Mouse (Mus musculus) myocyte (in vitro differentiated cells): Measurements from ENCODE around the gene Tceal6. TPM values are rescaled to one million over a fixed set of nuclear protein-coding genes. Genes with fewer than 3 reads are reported as not detected.
"Not testable (repeated sequence)": the region's sequence is repeated elsewhere in the genome, so short reads cannot be mapped to it uniquely, and the experiment has no call there.

Experiments
- H3K27me3 ChIP-seq: one replicate; pipeline ENCODE4 v1.6.1; 2011; ENCODE audit not compliant: control insufficient read depth, insufficient read depth, insufficient read length
- H3K36me3 ChIP-seq: one replicate; pipeline ENCODE4 v1.6.1; 2011; ENCODE audit not compliant: control insufficient read depth, insufficient read depth
- H3K4me2 ChIP-seq: one replicate; pipeline ENCODE4 v1.6.1; 2011; ENCODE audit warnings: low read depth, control low read depth
- H3K4me3 ChIP-seq: one replicate; pipeline ENCODE4 v1.5.1; 2011; ENCODE audit warnings: mild to moderate bottlenecking, control low read depth, moderate library complexity
- H3K79me2 ChIP-seq: one replicate; pipeline ENCODE4 v1.6.1; 2011; ENCODE audit not compliant: control insufficient read depth, insufficient read depth
- H3ac ChIP-seq: one replicate; pipeline ENCODE4 v1.6.1; 2011; ENCODE audit not compliant: control insufficient read depth, insufficient read length
- CEBPB ChIP-seq: IDR thresholded peaks from 2 replicates; pipeline ENCODE4 v1.6.1; 2011; ENCODE audit warnings: mild to moderate bottlenecking, moderate library complexity; ENCODE audit not compliant: poor library complexity, insufficient read depth, severe bottlenecking
- E2F4 ChIP-seq: IDR thresholded peaks from one replicate; pipeline ENCODE4 v1.6.1; 2011; ENCODE audit warnings: mild to moderate bottlenecking, control low read depth, moderate library complexity; ENCODE audit not compliant: insufficient read depth
- MAX ChIP-seq: IDR thresholded peaks from one replicate; pipeline ENCODE4 v1.6.1; 2011; ENCODE audit warnings: low read depth, mild to moderate bottlenecking, control low read depth
- MYOD1 ChIP-seq, 3 experiments: IDR thresholded peaks; one replicate each; pipeline ENCODE4 v1.6.1; 2011; ENCODE audit warnings: control low read depth in 2 of 3, low read depth in 2 of 3, mild to moderate bottlenecking in 2 of 3, moderate library complexity in 1 of 3; ENCODE audit not compliant: insufficient read length in 2 of 3, control insufficient read depth in 1 of 3
- MYOG ChIP-seq, 3 experiments: IDR thresholded peaks; one replicate each; pipeline ENCODE4 v1.6.1; 2011; ENCODE audit warnings: control low read depth in 2 of 3, low read depth in 2 of 3, mild to moderate bottlenecking in 2 of 3; ENCODE audit not compliant: insufficient read length in 2 of 3, control insufficient read depth in 1 of 3, insufficient read depth in 1 of 3
- POLR2A ChIP-seq: IDR thresholded peaks from one replicate; pipeline ENCODE4 v1.6.1; 2011; ENCODE audit warnings: low read depth, mild to moderate bottlenecking, control low read depth, moderate library complexity; ENCODE audit not compliant: insufficient read length
- POLR2AphosphoS2 ChIP-seq: IDR thresholded peaks from one replicate; pipeline ENCODE4 v1.6.1; 2011; ENCODE audit warnings: low read depth, control low read depth; ENCODE audit not compliant: insufficient read length
- REST ChIP-seq: IDR thresholded peaks from one replicate; pipeline ENCODE4 v1.6.1; 2011; ENCODE audit warnings: mild to moderate bottlenecking, control low read depth, moderate library complexity; ENCODE audit not compliant: insufficient read depth, insufficient read length
- SRF ChIP-seq: IDR thresholded peaks from one replicate; pipeline ENCODE4 v1.6.1; 2011; ENCODE audit warnings: low read depth; ENCODE audit not compliant: control insufficient read depth, insufficient read length
- TCF12 ChIP-seq: IDR thresholded peaks from one replicate; pipeline ENCODE4 v1.6.1; 2011; ENCODE audit warnings: mild to moderate bottlenecking, control low read depth; ENCODE audit not compliant: poor library complexity, insufficient read depth, severe bottlenecking
- TCF3 ChIP-seq: IDR thresholded peaks from one replicate; pipeline ENCODE4 v1.6.1; 2011; ENCODE audit warnings: low read depth, control low read depth; ENCODE audit not compliant: insufficient read length
- USF1 ChIP-seq: IDR thresholded peaks from one replicate; pipeline ENCODE4 v1.6.1; 2011; ENCODE audit warnings: low read depth, mild to moderate bottlenecking, control low read depth, moderate library complexity
- polyA plus RNA-seq: library from polyadenylated mRNA; unstranded; fragments of >200 nt; fragmentation: generic; extraction: Trizol; gene quantifications from one replicate; pipeline ENCODE4 v1.2.1, GENCODE M21; 2012; ENCODE audit warnings: missing spikeins

The Tceal6 gene
- polyA plus RNA-seq, result 0.85 TPM

GRCm38 (mm10) chrX:135210436-135211221 is at the start of gene Tceal6:
Gene Tceal6, minus strand, starts transcription at chrX:135210687.
- Histone ChIP-seq H3ac (no peak within 1 kb of the TSS), H3K4me3 (no peak within 1 kb of the TSS), H3K4me2 (no peak within 1 kb of the TSS), H3K36me3 (no peaks in the 10 kb centered on the region), H3K27me3 (no peaks in the 10 kb centered on the region), H3K79me2 (no peaks in the 10 kb centered on the region)
- TF ChIP-seq MYOD1 (IDR thresholded peaks at IDR 0.05; ENCODE audit: control insufficient read depth in 1 of 3, insufficient read length in 2 of 3, low read depth in 2 of 3) (no peak), POLR2A (no peak), POLR2AphosphoS2 (no peak), TCF12 (no peak), USF1 (no peak), SRF (no peak), TCF3 (no peak), MYOG (IDR thresholded peaks at IDR 0.05; ENCODE audit: control insufficient read depth in 1 of 3, insufficient read depth in 1 of 3, insufficient read length in 2 of 3, low read depth in 2 of 3) (no peak), E2F4 (no peak), MAX (no peak), REST (no peak), CEBPB (no peak)

DNA sequence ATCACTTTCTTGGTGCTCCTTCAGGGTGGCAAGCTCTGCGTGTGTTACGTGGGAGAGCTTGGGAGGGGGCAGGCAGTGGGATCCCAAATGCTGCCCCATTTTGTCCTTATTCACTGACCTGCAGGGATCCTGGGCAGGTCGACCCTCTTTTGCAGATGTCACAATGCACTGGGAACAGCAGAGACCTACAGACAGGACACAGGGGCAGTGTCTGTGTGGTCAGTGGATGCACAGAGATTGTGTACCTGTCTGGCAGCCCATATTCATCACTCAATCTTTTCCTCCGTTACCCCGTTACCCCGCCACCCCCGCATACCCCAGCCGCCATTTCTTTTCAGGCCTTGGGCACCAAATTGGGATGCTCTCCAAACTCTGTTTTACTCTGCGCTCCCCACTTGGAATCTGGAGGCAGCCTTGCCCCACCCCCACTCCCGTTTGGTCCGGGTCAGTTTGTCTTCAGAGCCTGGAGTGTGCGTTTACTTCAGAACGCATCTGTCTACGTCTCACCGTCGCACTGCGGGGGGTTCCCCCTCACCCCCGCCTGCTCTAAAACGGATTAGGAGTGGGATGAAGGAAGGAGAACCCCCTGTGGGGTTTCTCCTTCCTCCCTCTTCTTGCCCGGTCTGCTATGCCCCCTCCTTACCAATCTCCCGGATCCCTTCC is 583 bp downstream of the Tceal6 start:
- H3K79me2 ChIP-seq, H3K4me2 ChIP-seq, H3K4me3 ChIP-seq, H3ac ChIP-seq, H3K27me3 ChIP-seq, H3K36me3 ChIP-seq: not testable (repeated sequence)

DNA sequence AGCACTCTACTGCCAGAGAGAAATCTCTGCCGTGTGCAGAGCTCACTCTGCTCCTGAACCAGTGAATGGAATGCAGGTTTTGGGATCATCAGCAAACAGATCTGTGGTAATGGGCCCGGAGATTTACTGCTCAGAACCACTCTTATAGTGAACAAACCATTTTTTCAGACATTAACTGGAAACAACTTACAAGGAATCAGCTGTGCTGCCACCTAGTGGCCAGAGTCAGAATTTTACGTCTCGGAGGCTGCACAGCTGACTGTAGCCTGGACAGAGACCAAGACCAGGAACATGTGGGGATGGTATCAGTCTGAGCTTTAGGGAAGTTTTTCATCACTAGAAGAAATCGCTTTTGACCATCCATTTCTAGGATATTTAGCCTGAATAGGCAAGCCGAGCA is 20.6 kb downstream of the Tceal6 start:
- not testable (repeated sequence) for H3K27me3 ChIP-seq, H3ac ChIP-seq, H3K4me2 ChIP-seq, H3K36me3 ChIP-seq, H3K4me3 ChIP-seq, H3K79me2 ChIP-seq

GRCm38 (mm10) chrX:135188661-135189060 is 21.8 kb downstream of the Tceal6 start:
- H3K27me3 ChIP-seq, H3K36me3 ChIP-seq, H3K4me3 ChIP-seq, H3K4me2 ChIP-seq, H3K79me2 ChIP-seq, H3ac ChIP-seq: not testable (repeated sequence)

GRCm38 (mm10) chrX:135177532-135177931 is 33.0 kb downstream of the Tceal6 start, which contains the start of gene Gm15023:
Gene Gm15023, minus strand, starts transcription at chrX:135177632.
- H3K79me2 ChIP-seq, H3K4me2 ChIP-seq, H3K27me3 ChIP-seq, H3K4me3 ChIP-seq, H3K36me3 ChIP-seq, H3ac ChIP-seq: not testable (repeated sequence)

Other genes with a start within 250 kb of the Tceal6 start
- not detected for gene Nxf2, start 245.9 kb downstream of the Tceal6 start, polyA plus RNA-seq
- 0.26 TPM for gene Zmat1, start 201.5 kb downstream of the Tceal6 start, polyA plus RNA-seq
- not detected for gene Gm15023, start 33.1 kb downstream of the Tceal6 start, polyA plus RNA-seq
- 0.01 TPM for gene Pramel3, start 91.6 kb upstream of the Tceal6 start, polyA plus RNA-seq
- gene Gm5128, start 162.6 kb upstream of the Tceal6 start, polyA plus RNA-seq, result not detected
- not detected for gene Gm7903, start 223.1 kb upstream of the Tceal6 start, polyA plus RNA-seq